Mouse (Mus musculus) ES-E14 (cell line): ENCODE measurements around the gene Cela2a.

Source experiments
- CHD2 ChIP-seq: IDR thresholded peaks from 2 replicates; pipeline ENCODE4 v1.6.1; 2014; ENCODE audit warnings: mild to moderate bottlenecking, low read depth, low read length, inconsistent platforms
- MAFK ChIP-seq: IDR thresholded peaks from 2 replicates; pipeline ENCODE4 v1.6.1; 2014; ENCODE audit warnings: mild to moderate bottlenecking, low read depth, low read length, inconsistent platforms; ENCODE audit not compliant: insufficient read depth
- ZC3H11A ChIP-seq: IDR thresholded peaks from 2 replicates; pipeline ENCODE4 v1.6.1; 2012; ENCODE audit warnings: low read depth, mild to moderate bottlenecking, inconsistent platforms, low read length, borderline replicate concordance

DNA sequence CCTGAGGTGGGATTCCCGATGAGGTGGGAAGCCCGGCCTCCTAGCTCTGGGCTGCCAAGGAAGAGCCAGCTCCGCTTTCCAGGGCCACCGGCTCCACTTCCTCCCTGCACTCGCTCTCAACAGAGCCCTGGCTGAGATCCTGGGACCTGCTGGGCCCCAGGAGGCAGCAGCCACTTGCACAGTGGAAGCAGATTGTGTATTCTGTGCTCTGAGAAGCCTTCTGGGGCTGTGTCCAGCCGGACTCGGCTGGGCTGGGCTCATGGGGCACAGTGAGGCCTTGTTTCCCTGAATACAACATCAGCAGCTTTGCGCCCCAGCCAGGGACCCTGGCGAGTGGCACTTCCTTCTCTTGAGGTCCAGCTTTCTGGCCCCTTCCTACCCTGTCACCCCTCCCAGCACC, 45.9 kb upstream of the Cela2a start:
- TF ChIP-seq CHD2 (no peak), MAFK (no peak), ZC3H11A (no peak)
